Mouse (Mus musculus): ENCODE measurements around the gene AV320801. TPM values are rescaled to one million over a fixed set of nuclear protein-coding genes. Genes with fewer than 3 reads are reported as not detected.

AV320801 gene
- polyA plus RNA-seq (2012; rRNA removed) = not detected in 2 replicates

GRCm38 (mm10) chrX:135494288-135494687, at the start of gene AV320801:
Gene AV320801 (plus strand): TSS chrX:135494588.

Other genes with a start within 250 kb of the AV320801 start
- gene Pramel3, start 192.3 kb upstream of the AV320801 start, polyA plus RNA-seq (2012; rRNA removed) = not detected in 2 replicates
- not detected in 2 replicates for gene Gm5128, start 121.3 kb upstream of the AV320801 start, polyA plus RNA-seq (2012; rRNA removed)
- gene Gm7903, start 60.8 kb upstream of the AV320801 start, polyA plus RNA-seq (2012; rRNA removed) = 0.02 TPM in 1 of 2 replicates, not detected in the other
- gene Nxf7, start 104.2 kb downstream of the AV320801 start, polyA plus RNA-seq (2012; rRNA removed) = 0.11 and 0.40 TPM in 2 replicates
- gene Prame, start 133.1 kb downstream of the AV320801 start, polyA plus RNA-seq (2012; rRNA removed) = 0.04 TPM in 1 of 2 replicates, not detected in the other
- gene Tcp11x2, start 199.2 kb downstream of the AV320801 start, polyA plus RNA-seq (2012; rRNA removed) = not detected in 2 replicates
- not detected in 2 replicates for gene Tmsb15a, start 230.7 kb downstream of the AV320801 start, polyA plus RNA-seq (2012; rRNA removed)
- gene Armcx5, start 248.1 kb downstream of the AV320801 start, polyA plus RNA-seq (2012; rRNA removed) = 7.3 and 9.9 TPM in 2 replicates
- 90.7 and 97.5 TPM in 2 replicates for gene Gprasp1, start 248.1 kb downstream of the AV320801 start, polyA plus RNA-seq (2012; rRNA removed)